Mouse (Mus musculus): ENCODE data around the gene Spata17.

Gene Spata17

DNA sequence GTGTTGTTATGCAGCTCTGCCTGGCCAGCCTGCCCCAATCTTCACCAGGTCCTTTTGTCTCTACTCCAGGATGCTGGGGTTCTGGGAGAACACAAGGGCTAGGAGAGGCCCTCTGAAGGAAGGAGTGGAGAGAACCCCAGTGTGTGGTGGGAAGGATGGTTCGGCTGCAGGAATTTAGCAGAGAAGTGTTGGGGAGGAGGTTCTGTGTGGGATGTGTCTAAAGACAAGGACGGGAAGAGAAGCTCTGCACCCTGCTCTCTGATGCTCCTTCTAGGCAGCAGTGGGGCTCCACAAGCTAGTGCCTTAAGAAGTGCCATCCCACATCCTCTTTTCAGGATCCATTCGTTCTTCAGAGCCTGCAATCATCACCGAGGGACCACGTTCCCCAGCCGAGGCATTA lies 129.2 kb downstream of the Spata17 start:
- DNase-seq (ENCODE audit: low read depth, low spot score), result no peak

DNA sequence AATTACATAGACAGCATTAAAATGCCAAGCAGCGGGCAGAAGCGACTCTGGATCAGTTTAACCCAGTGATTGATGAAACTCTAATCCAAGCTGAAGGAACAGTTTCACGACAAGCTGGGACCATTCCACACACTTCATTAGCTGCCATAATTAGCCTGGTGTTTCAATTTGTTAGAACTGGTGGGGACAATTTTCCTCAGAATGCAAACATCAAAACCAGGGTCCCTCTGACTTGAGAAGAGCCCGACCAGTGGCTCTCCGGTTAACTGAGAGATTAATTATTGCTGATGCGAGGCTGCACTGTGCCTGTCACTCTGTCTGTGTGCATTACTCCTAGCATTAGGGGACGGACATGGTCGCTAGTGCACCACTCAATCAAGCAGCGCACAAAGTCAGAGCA lies 137.9 kb downstream of the Spata17 start:
- no peak for DNase-seq (ENCODE audit: low read depth, low spot score)

DNA sequence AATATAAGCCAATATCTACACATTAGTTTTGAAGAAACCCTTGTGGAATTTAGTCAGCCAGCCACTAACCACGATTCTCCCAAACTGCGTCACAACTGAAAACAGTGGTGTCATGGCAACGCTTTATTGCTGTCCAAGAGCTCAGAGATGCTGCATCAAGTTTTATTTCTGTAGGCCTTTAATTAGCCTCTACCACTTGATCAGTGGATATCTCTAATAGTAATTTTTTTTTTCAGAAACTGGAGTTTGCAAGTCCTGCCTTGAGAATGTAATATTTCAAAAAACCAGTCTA lies 138.3 kb downstream of the Spata17 start:
- no peak for DNase-seq (ENCODE audit: low read depth, low spot score)

DNA sequence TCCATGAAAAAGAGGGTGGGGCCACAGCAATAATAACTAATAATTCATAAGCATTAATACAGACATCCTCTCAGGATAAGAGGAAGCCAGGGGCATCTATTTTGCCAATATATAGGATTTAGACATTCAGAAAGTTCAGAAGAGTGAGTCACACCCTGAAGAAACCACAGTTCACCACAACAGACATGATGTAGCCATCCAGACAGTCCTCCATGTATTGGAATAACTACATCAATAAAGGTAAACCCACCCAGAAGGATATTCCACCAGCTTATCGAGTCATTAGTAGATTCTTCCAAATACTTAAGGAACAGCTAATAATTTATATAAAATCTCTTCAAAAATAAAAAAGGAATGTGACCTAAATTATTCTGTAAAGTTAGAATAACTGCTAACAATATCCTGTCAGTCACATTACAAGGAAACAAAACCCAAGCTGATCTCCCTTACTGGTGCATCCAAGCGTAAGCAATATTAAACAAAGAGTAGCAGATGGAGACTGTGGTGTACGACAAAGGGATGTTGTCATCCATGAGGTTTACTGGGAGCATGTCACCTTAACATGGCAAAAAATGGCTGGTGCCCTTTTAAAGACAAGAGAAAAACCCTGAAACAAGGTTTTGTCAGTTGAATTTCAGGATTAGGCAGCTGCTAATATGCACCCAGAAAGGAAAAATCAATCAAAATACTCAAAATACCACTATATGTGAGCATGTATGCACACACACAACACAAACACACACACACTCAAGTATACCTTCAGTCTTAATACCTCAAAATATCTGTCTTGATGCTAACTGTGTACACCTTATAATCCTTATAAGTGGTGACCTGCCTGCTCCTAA lies 138.8 kb downstream of the Spata17 start:
- no peak for DNase-seq (ENCODE audit: low read depth, low spot score)

DNA sequence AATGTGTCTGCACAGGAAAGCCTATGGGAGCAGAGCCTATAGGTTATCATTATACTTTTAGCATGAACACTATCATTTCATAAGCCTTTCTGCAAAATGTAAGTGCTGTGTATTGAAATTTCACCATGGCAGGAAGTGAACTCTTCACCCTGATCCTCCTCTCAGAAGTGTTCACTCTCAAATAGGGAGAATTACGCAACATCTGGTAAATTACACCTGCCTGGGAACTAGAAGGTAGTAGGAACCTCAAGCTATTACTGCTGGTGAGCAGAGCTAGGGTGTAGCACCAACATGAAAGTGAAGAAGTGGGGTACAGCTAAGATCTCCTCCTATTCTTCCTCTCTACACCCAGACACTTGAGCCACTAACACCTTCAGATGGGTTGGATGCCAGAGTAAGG lies 155.4 kb downstream of the Spata17 start:
- no peak for DNase-seq (ENCODE audit: low read depth, low spot score)

DNA sequence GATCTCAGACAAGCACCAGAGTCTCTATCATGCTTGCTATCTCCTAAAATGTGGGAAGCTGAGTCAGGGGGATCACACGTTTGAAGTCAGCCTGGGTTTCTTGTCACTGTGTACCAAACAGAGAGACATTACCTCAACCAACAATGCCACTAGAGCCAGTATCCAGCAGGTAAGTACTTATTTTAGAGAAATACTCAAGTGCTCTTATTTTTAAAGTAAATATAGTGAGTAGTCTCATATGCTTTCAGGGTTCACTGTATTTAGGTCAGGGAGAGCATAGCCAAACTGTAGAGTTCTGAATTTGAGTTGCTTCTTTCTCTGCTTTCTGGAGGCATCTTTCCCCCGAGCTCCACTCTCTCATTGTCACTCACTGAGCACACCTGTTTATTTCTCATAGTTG lies 160.9 kb downstream of the Spata17 start:
- no peak for DNase-seq (ENCODE audit: low read depth, low spot score)

DNA sequence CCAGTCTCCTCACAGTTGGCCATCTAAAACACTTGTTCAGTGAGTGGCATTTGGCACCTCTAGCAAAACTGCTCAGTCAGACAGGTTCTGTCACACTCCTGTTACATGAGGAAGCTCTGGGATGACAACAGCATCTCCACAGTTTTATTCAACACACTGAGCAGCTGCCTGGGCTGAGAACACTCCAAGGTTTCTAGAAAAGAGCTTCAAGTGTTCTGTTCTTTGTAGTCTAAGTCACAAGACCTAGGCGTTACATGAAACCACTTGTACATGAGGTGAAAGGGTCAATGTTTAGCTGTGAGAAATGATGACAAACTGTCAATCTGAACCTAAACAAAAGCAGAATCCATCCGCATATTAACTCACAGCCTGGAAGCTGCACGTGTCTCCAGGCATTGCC lies 161.4 kb downstream of the Spata17 start:
- DNase-seq (ENCODE audit: low read depth, low spot score), result no peak

DNA sequence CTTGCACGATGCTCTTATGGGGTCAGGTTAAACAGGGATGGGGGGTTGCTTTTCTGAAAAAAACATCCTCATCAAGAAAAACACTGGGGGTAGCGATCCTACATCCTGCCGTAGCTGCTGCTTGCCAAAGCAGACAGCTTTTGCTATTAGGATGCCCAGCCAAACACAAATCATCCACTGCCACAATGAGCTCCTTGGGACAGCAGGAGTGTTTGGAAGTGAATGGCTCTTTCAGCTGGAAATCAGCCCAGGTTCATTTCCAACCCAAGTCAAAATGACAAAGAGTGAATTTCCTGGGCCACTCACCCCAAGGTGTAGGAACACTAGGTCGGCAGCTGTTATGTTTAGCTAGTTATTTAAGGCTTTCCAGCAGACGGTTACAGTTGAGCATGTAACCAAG lies 162.7 kb downstream of the Spata17 start:
- DNase-seq (ENCODE audit: low read depth, low spot score), result no peak

DNA sequence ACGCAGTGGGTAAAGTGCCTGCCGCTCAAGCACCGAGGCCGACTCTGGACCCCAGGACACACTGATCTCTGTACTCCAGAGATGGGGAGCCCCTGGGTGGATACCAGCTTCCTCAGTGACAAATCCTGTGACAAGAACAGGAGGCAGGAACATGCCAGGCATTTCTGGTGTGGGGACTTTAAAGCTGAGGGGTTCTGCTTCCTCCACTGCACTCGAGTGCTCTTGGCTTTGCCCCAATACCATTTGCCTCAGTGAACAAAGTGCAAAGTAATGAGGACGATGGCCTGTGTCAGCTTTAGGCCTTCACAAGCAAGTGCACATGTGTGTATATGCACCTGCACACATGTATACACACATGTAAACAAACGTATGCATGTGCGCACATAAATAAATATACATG lies 164.0 kb downstream of the Spata17 start:
- DNase-seq (ENCODE audit: low read depth, low spot score), result no peak

DNA sequence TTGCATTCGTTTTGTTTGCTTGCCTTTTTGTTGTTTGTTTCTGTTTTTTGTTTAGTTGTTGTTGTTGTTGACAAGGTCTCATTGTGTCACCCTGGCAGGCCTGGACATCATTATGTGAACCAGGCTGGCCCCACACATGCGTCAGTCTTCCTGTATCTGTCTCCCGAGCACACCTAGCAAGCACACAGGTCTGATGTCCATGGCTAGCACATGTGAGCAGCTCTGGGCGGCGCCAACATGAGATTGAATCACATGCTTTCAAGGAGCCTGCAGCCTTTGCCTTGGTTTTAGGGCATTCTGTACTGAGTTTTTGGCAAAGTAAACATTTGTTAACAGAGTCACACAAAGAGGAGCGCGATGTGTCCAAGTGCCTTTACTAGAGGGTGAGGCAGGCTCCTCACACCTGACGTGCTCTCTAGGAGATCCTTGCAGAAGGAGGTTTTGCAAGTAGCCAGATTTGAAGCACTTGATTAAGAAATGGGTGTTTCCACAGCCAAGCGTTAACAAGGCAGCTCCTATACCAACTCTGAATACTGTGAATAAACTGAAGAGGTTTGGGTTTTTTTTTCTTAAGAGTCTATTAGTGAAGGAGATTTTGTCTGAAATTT lies 166.5 kb downstream of the Spata17 start:
- no peak for DNase-seq (ENCODE audit: low read depth, low spot score)

DNA sequence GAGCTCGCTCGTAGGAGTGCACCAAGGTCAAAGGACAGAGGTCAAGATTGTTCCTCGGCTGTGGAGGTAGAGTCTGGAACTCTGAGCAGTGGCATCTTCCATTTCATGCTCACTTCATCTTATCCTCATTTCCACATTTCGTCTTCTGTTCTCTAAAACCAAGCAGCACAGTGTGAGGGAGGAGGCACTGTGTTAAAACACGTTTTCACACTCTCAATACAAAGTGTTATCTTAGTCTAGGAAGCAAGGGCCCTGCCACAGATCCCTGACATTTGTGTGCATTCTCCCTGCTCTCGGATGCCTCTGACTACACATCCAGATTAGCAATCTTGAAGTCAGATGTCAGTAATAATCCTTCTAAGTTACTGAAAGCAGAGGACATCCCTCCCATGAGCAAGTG lies 170.5 kb downstream of the Spata17 start:
- DNase-seq (ENCODE audit: low read depth, low spot score), result no peak

DNA sequence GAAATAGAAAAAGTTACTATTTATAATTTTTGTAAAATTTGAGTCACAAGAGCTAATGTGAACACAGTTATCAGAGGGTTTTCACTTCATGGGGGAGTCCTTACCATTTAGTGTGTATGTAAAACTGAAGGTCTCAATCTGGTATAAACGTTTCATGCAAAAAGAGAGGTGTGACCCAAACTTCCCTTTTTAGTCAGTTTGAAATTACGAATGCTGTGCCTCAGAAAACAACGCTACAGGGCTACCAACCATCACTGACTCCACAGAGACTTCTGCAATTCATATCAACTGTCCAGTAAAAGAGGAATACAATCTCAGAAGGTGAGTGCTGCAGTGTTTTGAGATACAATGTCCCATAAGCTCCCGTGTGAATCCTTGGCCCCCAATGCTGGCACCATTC lies 175.5 kb downstream of the Spata17 start:
- peak; percentile 83 for DNase-seq (ENCODE audit: low read depth, low spot score)

DNA sequence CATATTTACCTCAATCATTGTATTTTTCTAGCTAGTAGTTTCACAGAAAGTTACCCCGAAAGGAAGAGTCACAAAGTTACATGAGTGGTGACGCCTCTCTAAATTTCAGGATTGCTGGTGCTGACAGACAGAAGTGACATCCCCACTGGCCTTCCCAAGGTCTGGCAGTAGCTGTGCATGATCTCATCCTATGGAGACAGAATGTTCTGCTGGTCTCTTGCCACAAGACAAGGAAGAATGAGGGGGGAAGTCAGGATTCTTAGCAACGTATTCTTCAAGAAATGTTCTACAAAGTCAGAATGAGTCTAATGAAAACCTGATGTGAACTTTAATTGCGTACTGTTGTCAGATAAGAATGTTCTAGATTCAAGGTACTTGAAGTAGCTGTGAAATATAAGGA lies 179.5 kb downstream of the Spata17 start:
- no peak for DNase-seq (ENCODE audit: low read depth, low spot score)

DNA sequence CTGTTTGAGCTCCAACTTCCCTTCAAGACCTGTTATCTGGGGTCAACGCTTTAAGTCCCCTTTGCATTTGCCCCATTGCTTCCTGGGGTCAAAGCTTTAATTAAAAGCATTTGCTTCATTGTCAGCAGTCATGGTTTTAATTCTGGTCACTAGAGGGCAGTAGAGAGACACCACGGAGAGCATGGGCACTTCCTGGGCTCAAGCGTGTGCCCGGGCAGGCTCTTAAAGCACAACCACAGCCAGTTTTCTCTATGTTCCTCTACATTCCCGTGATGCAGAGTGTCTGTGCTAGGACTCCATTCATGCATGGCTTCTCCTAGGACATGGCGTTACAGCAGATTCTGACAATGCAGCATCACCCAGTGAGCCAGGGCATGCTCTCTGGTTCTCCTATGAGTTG lies 183.5 kb downstream of the Spata17 start:
- peak; percentile 89 for DNase-seq (ENCODE audit: low read depth, low spot score)

DNA sequence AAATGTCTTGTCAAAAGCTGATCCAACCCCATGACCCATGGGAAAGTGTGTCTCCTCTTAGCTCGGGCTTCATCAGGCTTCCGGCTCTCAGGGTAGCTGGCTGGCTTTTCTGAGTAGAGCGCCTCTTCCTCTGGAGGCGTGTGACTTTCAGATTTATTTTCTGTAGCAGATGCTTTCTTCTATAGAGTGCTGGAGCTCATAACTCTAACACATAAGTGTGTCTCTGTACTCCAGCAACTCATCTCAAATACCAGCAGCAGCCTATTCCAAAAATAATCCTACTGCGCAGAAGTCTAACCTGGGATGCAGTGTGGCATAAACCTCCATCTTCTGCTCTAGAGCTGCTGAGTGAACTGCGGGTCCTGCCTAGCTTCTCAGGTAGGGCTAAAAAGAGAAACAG lies 186.4 kb downstream of the Spata17 start:
- DNase-seq (ENCODE audit: low read depth, low spot score), result no peak

DNA sequence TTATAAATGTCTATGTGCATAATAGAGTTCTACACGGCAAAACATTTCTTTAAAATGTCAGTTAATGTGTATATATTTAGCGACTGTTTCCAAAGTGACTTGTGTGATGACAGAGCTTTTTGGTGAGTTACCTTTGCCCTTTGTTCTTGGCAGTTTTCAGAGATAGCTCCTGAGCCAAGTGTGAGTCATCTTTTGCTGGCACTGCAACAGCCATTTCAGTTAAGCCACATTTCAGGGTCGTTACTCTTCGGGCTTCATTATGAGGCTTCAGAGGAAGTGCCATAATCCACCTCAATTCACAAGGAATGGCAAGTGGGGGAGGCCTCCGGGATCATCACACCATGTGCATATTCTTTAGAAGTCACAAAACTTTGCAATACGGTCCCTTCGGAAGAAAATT lies 195.3 kb downstream of the Spata17 start:
- DNase-seq (ENCODE audit: low read depth, low spot score), result no peak

DNA sequence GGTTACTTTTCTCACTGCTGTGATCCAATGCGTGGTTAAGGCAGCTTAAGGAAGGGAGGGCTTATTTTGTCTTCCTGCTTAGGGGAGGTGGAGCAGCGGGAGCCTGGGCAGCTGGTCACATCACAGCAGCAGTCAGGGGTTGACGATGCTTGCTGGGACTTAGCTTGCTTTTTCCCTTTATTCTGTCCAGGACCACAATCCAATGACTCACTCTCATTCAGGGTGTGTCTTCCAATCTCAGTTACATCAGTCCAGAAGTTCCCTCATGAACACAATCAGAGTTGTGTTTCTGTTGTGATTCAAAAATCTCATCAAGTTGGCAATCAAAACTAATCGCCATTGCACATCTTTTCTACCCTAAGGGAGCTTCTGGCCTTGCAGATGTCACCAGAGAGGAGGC lies 199.1 kb downstream of the Spata17 start:
- DNase-seq (ENCODE audit: low read depth, low spot score), result no peak

DNA sequence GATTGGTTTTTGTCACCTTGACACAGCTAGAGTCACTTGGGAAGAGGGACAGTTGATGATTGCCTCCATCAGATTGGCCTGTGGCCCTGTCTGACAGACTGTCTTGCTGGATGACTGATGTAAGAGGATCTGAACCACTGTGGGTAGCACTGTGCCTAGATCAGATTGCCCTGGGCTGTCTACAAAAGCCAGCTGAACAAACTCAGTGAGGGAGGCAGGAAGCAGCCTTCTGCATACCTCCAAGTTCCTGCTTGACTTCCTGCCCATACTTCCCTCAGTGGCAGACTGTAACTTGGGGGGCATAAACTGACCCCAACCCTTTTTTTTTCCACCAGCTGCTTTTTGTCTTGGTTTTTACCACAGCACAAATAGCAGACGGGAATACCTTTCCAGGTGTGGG lies 199.6 kb downstream of the Spata17 start:
- DNase-seq (ENCODE audit: low read depth, low spot score), result no peak

DNA sequence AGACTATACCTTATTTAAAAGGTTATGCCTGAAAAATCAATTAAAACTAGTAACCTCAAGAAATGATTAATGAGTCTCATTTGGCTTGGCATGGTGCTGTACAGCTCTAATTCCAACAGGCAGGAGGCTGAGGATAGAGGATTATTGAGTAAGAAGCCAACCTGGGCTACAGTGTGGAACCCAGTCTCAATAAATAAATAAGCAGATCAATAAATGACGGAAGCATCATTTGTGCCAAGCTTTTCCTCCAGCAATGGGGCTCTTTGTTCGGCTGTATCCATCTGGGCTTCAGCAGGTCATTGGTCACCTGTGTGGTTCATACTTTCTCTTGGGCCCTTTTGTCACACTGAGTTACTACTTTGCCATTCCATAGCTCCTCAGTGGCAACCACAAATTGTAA lies 201.1 kb downstream of the Spata17 start:
- DNase-seq (ENCODE audit: low read depth, low spot score), result no peak

DNA sequence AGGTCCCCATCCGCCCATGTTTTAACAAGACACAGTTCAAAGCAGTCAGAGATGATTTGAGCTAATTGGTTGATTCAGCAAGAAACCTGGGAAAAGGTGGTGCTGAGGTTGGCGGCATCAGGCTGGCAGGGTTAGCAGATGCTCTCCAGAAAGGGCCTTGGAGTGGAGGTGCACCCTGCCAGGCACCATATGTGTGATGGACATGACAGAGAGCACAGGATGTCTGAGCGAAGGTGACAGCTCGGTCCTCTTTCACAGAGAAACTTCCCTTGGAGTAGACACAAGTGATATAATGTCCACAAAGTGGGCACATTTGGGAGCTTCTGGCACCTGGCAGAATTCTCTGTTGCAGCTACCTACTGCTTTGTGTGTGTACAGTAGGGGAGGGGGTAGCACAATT lies 203.7 kb downstream of the Spata17 start:
- DNase-seq (ENCODE audit: low read depth, low spot score), result no peak

DNA sequence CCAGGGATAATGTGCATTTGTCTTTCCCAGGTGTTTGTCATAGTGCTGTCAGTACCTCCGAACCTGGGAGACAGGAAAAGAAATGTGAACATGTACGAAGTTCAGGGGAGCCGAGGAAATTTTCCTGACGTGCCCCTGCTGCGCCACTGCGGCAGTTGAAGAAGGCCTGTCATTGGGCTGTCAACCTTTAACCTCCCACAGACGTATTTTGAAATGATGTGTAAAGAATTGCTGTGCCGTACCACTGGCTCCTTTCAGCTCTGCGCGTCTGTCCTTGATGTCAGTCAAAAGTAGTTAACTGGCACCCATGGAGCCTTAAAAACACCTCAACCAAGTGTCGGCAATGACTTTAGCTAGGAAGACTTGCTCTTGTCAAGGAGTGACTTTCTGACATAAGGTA lies 205.2 kb downstream of the Spata17 start:
- DNase-seq (ENCODE audit: low read depth, low spot score), result no peak

DNA sequence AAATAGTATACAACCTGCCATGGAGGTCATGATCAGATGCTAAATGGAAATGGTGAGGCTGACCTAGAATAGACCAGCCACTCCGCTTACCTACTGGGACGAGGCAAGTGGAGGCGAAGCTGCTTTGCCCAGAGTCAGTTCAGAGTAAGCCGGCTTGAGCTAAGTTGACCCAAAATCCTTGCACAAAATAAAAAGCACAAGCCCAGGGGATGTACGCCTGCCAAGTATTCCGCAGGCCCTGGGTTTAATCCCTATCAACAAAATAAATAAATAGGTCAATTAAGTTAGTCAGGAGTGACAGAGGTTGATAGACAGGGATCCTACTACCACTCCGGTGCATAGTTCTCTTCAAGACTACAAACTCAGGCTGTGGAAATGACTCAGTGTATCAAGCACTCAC lies 207.0 kb downstream of the Spata17 start:
- no peak for DNase-seq (ENCODE audit: low read depth, low spot score)

DNA sequence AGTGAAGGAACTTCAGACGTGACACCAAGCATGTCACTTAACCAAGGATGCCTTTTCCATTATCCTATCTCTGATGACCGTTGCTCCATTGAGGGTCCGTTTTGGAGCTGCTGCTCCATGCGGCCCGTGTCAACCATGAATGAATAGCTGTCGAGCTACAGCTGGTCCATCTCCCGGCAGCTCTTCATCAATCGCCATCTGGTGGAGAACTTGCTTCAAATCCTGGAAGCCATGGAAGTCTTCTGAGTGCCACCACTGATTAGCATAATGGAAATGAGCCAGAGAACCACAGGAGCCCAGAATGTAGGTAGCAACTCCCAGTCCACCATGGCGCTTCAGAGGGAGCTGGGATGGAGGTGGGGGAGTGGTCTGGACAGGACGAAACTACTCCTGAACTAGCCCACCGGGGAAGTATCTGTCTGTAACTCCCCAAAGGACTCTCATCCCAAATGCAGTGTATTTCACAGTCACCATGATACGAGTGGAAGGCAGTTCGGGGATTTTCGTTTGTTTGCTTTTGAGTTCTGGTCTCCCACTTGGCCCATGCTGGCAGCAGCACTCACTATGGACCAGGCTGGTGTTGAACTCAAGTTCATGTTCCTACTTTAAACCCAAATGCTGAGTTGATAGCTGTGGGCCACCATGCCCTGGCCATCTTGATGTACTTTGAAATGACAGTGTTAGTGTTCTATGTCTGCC lies 208.9 kb downstream of the Spata17 start:
- DNase-seq (ENCODE audit: low read depth, low spot score), result no peak

Measured in A20 (cell line).